Mouse (Mus musculus): Measurements from ENCODE around the gene Gdpd5. TPM values are rescaled to one million over a fixed set of nuclear protein-coding genes. Genes with fewer than 3 reads are reported as not detected.

Gdpd5 gene
- polyA plus RNA-seq, 1 experiment from 2014 or later: 40.0 TPM

GRCm38 (mm10) chr7:99449063-99449462 lies 67.8 kb downstream of the Gdpd5 start:
- H3K27me3 ChIP-seq (ENCODE audit: control insufficient read depth, insufficient read depth, low read length): no peaks in the 10 kb centered on the region
- DNase-seq (no peak), ATAC-seq (ENCODE audit: low FRiP score, low TSS enrichment) (no peak)
- H3K27ac ChIP-seq (replicated peaks; ENCODE audit: low read depth, low read length): peak overlapping the region; percentile 16; the same call in 1 of the 2 replicates
- peaks cover 7% of the 10 kb centered on the region; the same call in 1 of the 2 replicates for H3K36me3 ChIP-seq (ENCODE audit: control insufficient read depth, insufficient read depth, low read length)
- H3K9ac ChIP-seq (replicated peaks; ENCODE audit: low read length): no peak overlapping the region
- H3K4me2 ChIP-seq (ENCODE audit: low read length): no peak overlapping the region
- H3K9me3 ChIP-seq (ENCODE audit: control insufficient read depth, low read length): no peaks in the 10 kb centered on the region
- H3K4me1 ChIP-seq (ENCODE audit: control insufficient read depth, insufficient read depth, low read length): peaks cover 15% of the 10 kb centered on the region; the same call in 1 of the 2 replicates
- no peak overlapping the region for H3K4me3 ChIP-seq (replicated peaks; ENCODE audit: low read depth, low read length)
- 41% methylated on average over 8 of the region's 8 CpGs for WGBS

- no peak for ATAC-seq (ENCODE audit: low FRiP score, low TSS enrichment)
- Histone ChIP-seq H3K36me3 (ENCODE audit: control insufficient read depth, insufficient read depth, low read length) (peaks cover 4% of the 10 kb centered on the region; the same call in 1 of the 2 replicates), H3K4me1 (ENCODE audit: control insufficient read depth, insufficient read depth, low read length) (peaks cover 15% of the 10 kb centered on the region; the same call in 1 of the 2 replicates), H3K27me3 (ENCODE audit: control insufficient read depth, insufficient read depth, low read length) (no peaks in the 10 kb centered on the region), H3K4me3 (replicated peaks; ENCODE audit: low read depth, low read length) (no peak overlapping the region), H3K4me2 (ENCODE audit: low read length) (no peak overlapping the region), H3K9ac (replicated peaks; ENCODE audit: low read length) (no peak overlapping the region), H3K27ac (replicated peaks; ENCODE audit: low read depth, low read length) (peak overlapping the region; percentile 37; the same call in 1 of the 2 replicates), H3K9me3 (ENCODE audit: control insufficient read depth, low read length) (no peaks in the 10 kb centered on the region)
- WGBS: 15% methylated on average over 3 of the region's 3 CpGs
- DNase-seq: peak; percentile 61
Observed at GRCm38 (mm10) chr7:99449751-99450150, 68.5 kb downstream of the Gdpd5 start.

GRCm38 (mm10) chr7:99450703-99451102 lies 69.5 kb downstream of the Gdpd5 start:
- Histone ChIP-seq H3K4me2 (ENCODE audit: low read length) (no peak overlapping the region), H3K4me3 (replicated peaks; ENCODE audit: low read depth, low read length) (no peak overlapping the region), H3K27me3 (ENCODE audit: control insufficient read depth, insufficient read depth, low read length) (no peaks in the 10 kb centered on the region), H3K27ac (replicated peaks; ENCODE audit: low read depth, low read length) (0 out of 2 replicates have a peak overlapping the region, but pooled peaks have one; percentile 15), H3K9me3 (ENCODE audit: control insufficient read depth, low read length) (no peaks in the 10 kb centered on the region), H3K9ac (replicated peaks; ENCODE audit: low read length) (no peak overlapping the region), H3K36me3 (ENCODE audit: control insufficient read depth, insufficient read depth, low read length) (peaks cover 6% of the 10 kb centered on the region; the same call in 1 of the 2 replicates), H3K4me1 (ENCODE audit: control insufficient read depth, insufficient read depth, low read length) (peaks cover 11% of the 10 kb centered on the region; the same call in 1 of the 2 replicates)
- DNase-seq (peak; percentile 92), ATAC-seq (ENCODE audit: low FRiP score, low TSS enrichment) (peak; percentile 18; the same call in 1 of the 2 replicates)
- WGBS: 1% methylated on average over 3 of the region's 3 CpGs

GRCm38 (mm10) chr7:99452859-99453258 lies 71.6 kb downstream of the Gdpd5 start:
- Histone ChIP-seq H3K9ac (replicated peaks; ENCODE audit: low read length) (no peak overlapping the region), H3K27ac (replicated peaks; ENCODE audit: low read depth, low read length) (no peak overlapping the region), H3K9me3 (ENCODE audit: control insufficient read depth, low read length) (no peaks in the 10 kb centered on the region), H3K36me3 (ENCODE audit: control insufficient read depth, insufficient read depth, low read length) (peaks cover 19% of the 10 kb centered on the region), H3K27me3 (ENCODE audit: control insufficient read depth, insufficient read depth, low read length) (no peaks in the 10 kb centered on the region), H3K4me2 (ENCODE audit: low read length) (no peak overlapping the region), H3K4me3 (replicated peaks; ENCODE audit: low read depth, low read length) (no peak overlapping the region), H3K4me1 (ENCODE audit: control insufficient read depth, insufficient read depth, low read length) (0 out of 2 replicates have a peak, but pooled peaks cover 10% of the 10 kb centered on the region)
- DNase-seq (no peak), ATAC-seq (ENCODE audit: low FRiP score, low TSS enrichment) (no peak)
- 80% methylated on average over 7 of the region's 7 CpGs for WGBS

DNA sequence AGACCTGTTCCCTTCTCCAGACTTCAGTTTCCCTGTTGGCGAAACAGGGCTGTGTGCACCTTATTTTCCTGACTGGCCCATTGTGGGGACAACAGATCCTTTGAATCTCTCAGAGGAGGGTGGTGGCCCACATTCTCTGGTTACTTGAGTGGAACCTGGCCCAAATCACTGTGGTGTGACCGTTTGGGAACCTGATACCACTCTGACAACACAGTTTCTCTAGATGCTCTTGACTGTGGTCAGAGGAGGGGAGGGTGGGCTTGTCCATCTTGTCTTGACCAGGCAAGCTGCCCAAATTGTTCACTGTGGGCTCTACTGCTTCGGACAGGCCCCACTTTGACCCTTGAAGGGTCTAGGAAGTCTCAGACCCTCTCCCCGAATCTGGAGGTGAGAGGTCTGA lies 72.8 kb downstream of the Gdpd5 start:
- WGBS: 83% methylated on average over 4 of the region's 4 CpGs

DNA sequence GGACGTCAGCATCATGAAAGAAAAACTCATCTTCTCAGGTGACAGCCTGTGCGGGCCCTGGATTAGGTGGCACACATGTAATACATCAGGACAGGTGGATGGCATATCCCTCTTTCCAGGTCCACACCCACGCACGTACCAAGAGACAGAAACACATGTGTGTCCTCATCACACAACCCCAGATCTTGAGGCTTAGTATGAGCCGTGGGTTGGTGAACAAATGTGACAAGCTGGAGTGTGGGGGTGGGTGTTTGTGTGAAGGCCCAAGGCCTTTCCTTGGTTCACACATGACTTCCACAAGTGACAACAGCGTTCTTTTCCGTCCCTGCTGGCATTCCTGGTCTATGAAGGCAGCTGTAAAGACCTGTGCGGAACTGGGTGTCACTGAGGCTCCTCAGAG lies 77.6 kb downstream of the Gdpd5 start:
- H3K4me2 ChIP-seq (ENCODE audit: low read length): no peak overlapping the region
- WGBS: 92% methylated on average over 8 of the region's 8 CpGs
- DNase-seq (no peak), ATAC-seq (ENCODE audit: low FRiP score, low TSS enrichment) (no peak)
- H3K27ac ChIP-seq (replicated peaks; ENCODE audit: low read depth, low read length): no peak overlapping the region
- H3K36me3 ChIP-seq (ENCODE audit: control insufficient read depth, insufficient read depth, low read length): peaks cover 42% of the 10 kb centered on the region
- H3K4me1 ChIP-seq (ENCODE audit: control insufficient read depth, insufficient read depth, low read length): no peaks in the 10 kb centered on the region
- H3K4me3 ChIP-seq (replicated peaks; ENCODE audit: low read depth, low read length): no peak overlapping the region
- no peak overlapping the region for H3K9ac ChIP-seq (replicated peaks; ENCODE audit: low read length)
- H3K9me3 ChIP-seq (ENCODE audit: control insufficient read depth, low read length): no peaks in the 10 kb centered on the region
- H3K27me3 ChIP-seq (ENCODE audit: control insufficient read depth, insufficient read depth, low read length): no peaks in the 10 kb centered on the region

More for the DNA sequence above, 72.8 kb downstream of the Gdpd5 start:
- ATAC-seq (ENCODE audit: low FRiP score, low TSS enrichment) (no peak), DNase-seq (no peak)
- H3K27me3 ChIP-seq (ENCODE audit: control insufficient read depth, insufficient read depth, low read length): no peaks in the 10 kb centered on the region
- H3K4me3 ChIP-seq (replicated peaks; ENCODE audit: low read depth, low read length): no peak overlapping the region
- peaks cover 25% of the 10 kb centered on the region for H3K36me3 ChIP-seq (ENCODE audit: control insufficient read depth, insufficient read depth, low read length)
- no peak overlapping the region for H3K9ac ChIP-seq (replicated peaks; ENCODE audit: low read length)
- H3K9me3 ChIP-seq (ENCODE audit: control insufficient read depth, low read length): no peaks in the 10 kb centered on the region
- H3K4me1 ChIP-seq (ENCODE audit: control insufficient read depth, insufficient read depth, low read length): 0 out of 2 replicates have a peak, but pooled peaks cover 7% of the 10 kb centered on the region
- no peak overlapping the region for H3K4me2 ChIP-seq (ENCODE audit: low read length)
- no peak overlapping the region for H3K27ac ChIP-seq (replicated peaks; ENCODE audit: low read depth, low read length)

GRCm38 (mm10) chr7:99459888-99460652 lies 78.9 kb downstream of the Gdpd5 start:
- H3K4me2 ChIP-seq (ENCODE audit: low read length): no peak overlapping the region
- no peak overlapping the region for H3K9ac ChIP-seq (replicated peaks; ENCODE audit: low read length)
- no peaks in the 10 kb centered on the region for H3K9me3 ChIP-seq (ENCODE audit: control insufficient read depth, low read length)
- ATAC-seq (ENCODE audit: low FRiP score, low TSS enrichment): no peak
- no peak overlapping the region for H3K4me3 ChIP-seq (replicated peaks; ENCODE audit: low read depth, low read length)
- peaks cover 38% of the 10 kb centered on the region for H3K36me3 ChIP-seq (ENCODE audit: control insufficient read depth, insufficient read depth, low read length)
- no peak overlapping the region for H3K27ac ChIP-seq (replicated peaks; ENCODE audit: low read depth, low read length)
- DNase-seq: no peak
- no peaks in the 10 kb centered on the region for H3K4me1 ChIP-seq (ENCODE audit: control insufficient read depth, insufficient read depth, low read length)
- no peaks in the 10 kb centered on the region for H3K27me3 ChIP-seq (ENCODE audit: control insufficient read depth, insufficient read depth, low read length)
- 88% methylated on average over 15 of the region's 15 CpGs for WGBS

- Histone ChIP-seq H3K36me3 (ENCODE audit: control insufficient read depth, insufficient read depth, low read length) (peaks cover 20% of the 10 kb centered on the region), H3K4me1 (ENCODE audit: control insufficient read depth, insufficient read depth, low read length) (peaks cover 30% of the 10 kb centered on the region), H3K4me2 (ENCODE audit: low read length) (no peak overlapping the region), H3K9me3 (ENCODE audit: control insufficient read depth, low read length) (no peaks in the 10 kb centered on the region), H3K9ac (replicated peaks; ENCODE audit: low read length) (no peak overlapping the region), H3K4me3 (replicated peaks; ENCODE audit: low read depth, low read length) (no peak overlapping the region), H3K27me3 (ENCODE audit: control insufficient read depth, insufficient read depth, low read length) (no peaks in the 10 kb centered on the region), H3K27ac (replicated peaks; ENCODE audit: low read depth, low read length) (no peak overlapping the region)
- 84% methylated on average over 2 of the region's 2 CpGs for WGBS
- DNase-seq (no peak), ATAC-seq (ENCODE audit: low FRiP score, low TSS enrichment) (no peak)
Observed at GRCm38 (mm10) chr7:99463120-99463519, 81.9 kb downstream of the Gdpd5 start.

- peak within 1 kb of the TSS; percentile 78 for H3K27ac ChIP-seq (replicated peaks; ENCODE audit: low read depth, low read length)
- no peaks in the 10 kb centered on the region for H3K9me3 ChIP-seq (ENCODE audit: control insufficient read depth, low read length)
- ATAC-seq (ENCODE audit: low FRiP score, low TSS enrichment) (peak; percentile 19; the same call in 1 of the 2 replicates), DNase-seq (peak; percentile 78)
- H3K36me3 ChIP-seq (ENCODE audit: control insufficient read depth, insufficient read depth, low read length): peaks cover 6% of the 10 kb centered on the region
- no peaks in the 10 kb centered on the region for H3K27me3 ChIP-seq (ENCODE audit: control insufficient read depth, insufficient read depth, low read length)
- H3K4me1 ChIP-seq (ENCODE audit: control insufficient read depth, insufficient read depth, low read length): peaks cover 33% of the 10 kb centered on the region
- H3K9ac ChIP-seq (replicated peaks; ENCODE audit: low read length): peak within 1 kb of the TSS; percentile 41
- 13% methylated on average over 8 of the region's 8 CpGs for WGBS
- peak within 1 kb of the TSS; percentile 18 for H3K4me3 ChIP-seq (replicated peaks; ENCODE audit: low read depth, low read length)
- peak within 1 kb of the TSS; percentile 75 for H3K4me2 ChIP-seq (ENCODE audit: low read length)
Observed at GRCm38 (mm10) chr7:99465811-99466210, 84.6 kb downstream of the Gdpd5 start, which contains the start of gene Klhl35. Gene Klhl35, plus strand, starts transcription at chr7:99466004.
